Mouse (Mus musculus) small intestine, adult 2 months (tissue): ENCODE results near the gene C1d.

Source experiments
- CTCF ChIP-seq: fragments of 200-500 bp; IDR thresholded peaks from 2 replicates; pipeline ENCODE4 v1.5.1; 2012; ENCODE audit warnings: low read depth, mild to moderate bottlenecking, control low read depth, inconsistent platforms, low read length, moderate library complexity, mixed read lengths; ENCODE audit not compliant: insufficient replicate concordance, insufficient read length; ENCODE audit errors: extremely low read depth
- POLR2A ChIP-seq: fragments of 200-500 bp; IDR thresholded peaks from 2 replicates; pipeline ENCODE4 v1.6.1; 2012; ENCODE audit warnings: low read depth, mild to moderate bottlenecking, control low read depth, inconsistent platforms, low read length, moderate library complexity

DNA sequence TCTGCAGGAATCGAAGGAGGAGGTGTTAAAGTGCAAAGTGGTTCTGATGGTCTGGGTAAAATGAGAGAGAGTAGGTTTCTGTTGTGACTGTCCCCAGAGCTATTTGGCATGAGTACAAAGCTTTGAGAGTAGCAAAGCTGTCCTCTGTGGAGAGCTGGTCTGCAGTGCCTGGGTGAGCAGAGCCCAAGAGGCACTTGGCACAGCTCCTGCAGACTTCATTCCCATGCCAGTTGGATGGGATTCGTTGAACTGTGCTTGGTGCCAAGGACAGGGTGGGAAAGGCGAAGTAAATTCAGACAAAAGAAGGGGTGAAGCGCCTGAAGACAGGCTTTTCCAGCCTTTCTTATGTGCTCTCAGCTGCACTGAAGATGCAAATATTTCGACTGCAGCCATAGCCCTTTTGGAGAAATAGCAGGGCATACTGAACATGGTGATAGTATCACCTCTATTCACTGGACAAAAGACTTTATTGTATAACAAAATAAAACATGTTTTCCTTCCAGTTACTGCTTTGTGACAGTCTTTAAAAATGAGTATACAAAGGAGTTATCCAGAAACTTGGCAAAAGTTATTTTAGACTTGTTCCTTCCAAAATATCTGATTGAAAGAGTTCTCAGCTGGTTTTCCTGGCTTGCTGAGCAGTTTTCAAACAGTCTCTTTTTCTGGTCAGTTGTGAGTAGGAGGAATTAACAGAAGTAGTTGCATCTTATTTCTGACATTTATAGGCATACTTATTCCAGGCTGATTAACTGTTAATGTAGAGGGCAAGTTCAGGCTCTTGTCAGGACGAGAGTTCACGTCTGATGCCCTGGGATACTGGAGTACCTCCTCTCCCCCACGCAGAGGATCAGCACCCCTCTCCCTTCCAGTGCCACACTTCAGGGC lies 48.9 kb downstream of the C1d start:
- TF ChIP-seq CTCF (no peak), POLR2A (no peak)
